8 mouse cellular contexts compared by ENCODE assay signal in the genomic region with DNA sequence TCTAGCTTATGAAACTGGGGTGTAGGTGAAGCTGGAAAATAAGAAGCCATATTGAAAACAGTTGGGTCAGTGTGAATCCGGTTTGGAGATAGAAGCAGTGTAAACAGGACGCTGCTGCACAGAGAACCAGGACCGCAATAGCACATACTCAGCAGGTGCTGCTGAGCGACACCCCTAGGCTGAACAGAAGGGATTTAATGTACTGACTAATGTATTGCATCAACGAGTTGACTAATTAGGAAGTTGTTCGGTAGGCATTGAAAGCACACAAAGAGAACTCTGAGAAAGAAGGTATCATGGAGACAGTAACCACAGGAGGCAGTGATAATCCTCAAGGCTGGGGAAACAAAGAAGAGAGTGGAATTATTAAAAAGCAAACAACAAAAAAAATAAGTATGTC.
DNase-seq lines count a peak whose midpoint lies in the region; ATAC-seq lines count a peak whose summit lies in the region.

No protein-coding gene starts in this region.

- DNase-seq in kidney, postnatal 14 days = no peak
- DNase-seq in embryonic facial prominence, embryonic 10.5 days (ENCODE audit: low spot score) = no peak
- DNase-seq in gastrocnemius, postnatal 10 days = no peak
- DNase-seq in kidney, adult 8-10 months = no peak
- no peak for DNase-seq in layer of hippocampus, postnatal 25 days (ENCODE audit: extremely low spot score in 1 of 2, low spot score in 1 of 2)

- 0 out of 2 replicates have a peak overlapping the region, but pooled peaks have one; percentile 31 for H3K9ac ChIP-seq in kidney, embryonic 16.5 days (replicated peaks; ENCODE audit: low read length)
- H3K9ac ChIP-seq in intestine, embryonic 16.5 days (ENCODE audit: low read depth, low read length) = peak overlapping the region; percentile 56
- no peak overlapping the region for H3K9ac ChIP-seq in neural tube, embryonic 12.5 days

- peak overlapping the region; percentile 46 for H3K4me2 ChIP-seq in kidney, embryonic 16.5 days (replicated peaks; ENCODE audit: low read depth, low read length)
- H3K4me2 ChIP-seq in intestine, embryonic 16.5 days (ENCODE audit: low read depth, low read length) = peak overlapping the region; percentile 40
- peak overlapping the region; percentile 45 for H3K4me2 ChIP-seq in neural tube, embryonic 12.5 days (replicated peaks)

- peak overlapping the region; percentile 38 for H3K4me3 ChIP-seq in kidney, embryonic 16.5 days (ENCODE audit: low read length)
- peak overlapping the region; percentile 49 for H3K4me3 ChIP-seq in embryonic facial prominence, embryonic 10.5 days
- H3K4me3 ChIP-seq in intestine, embryonic 16.5 days (ENCODE audit: low read length) = peak overlapping the region; percentile 32
- H3K4me3 ChIP-seq in neural tube, embryonic 12.5 days = 0 out of 2 replicates have a peak overlapping the region, but pooled peaks have one; percentile 24

- no peaks in the 10 kb centered on the region for H3K36me3 ChIP-seq in kidney, embryonic 16.5 days (ENCODE audit: insufficient read depth, low read length)
- no peaks in the 10 kb centered on the region for H3K36me3 ChIP-seq in embryonic facial prominence, embryonic 10.5 days (replicated peaks)
- no peaks in the 10 kb centered on the region for H3K36me3 ChIP-seq in intestine, embryonic 16.5 days (ENCODE audit: control insufficient read depth, insufficient read depth, low read length)
- H3K36me3 ChIP-seq in neural tube, embryonic 12.5 days = no peaks in the 10 kb centered on the region

- 0 out of 2 replicates have a peak, but pooled peaks have one; percentile 35 for ATAC-seq in kidney, embryonic 16.5 days (ENCODE audit: low FRiP score, low TSS enrichment)
- peak; percentile 40 for ATAC-seq in intestine, embryonic 16.5 days
- ATAC-seq in neural tube, embryonic 12.5 days (ENCODE audit: low FRiP score, low read depth) = peak; percentile 79

- no peak overlapping the region for H3K27ac ChIP-seq in kidney, embryonic 16.5 days (ENCODE audit: low read length)
- H3K27ac ChIP-seq in embryonic facial prominence, embryonic 10.5 days (replicated peaks) = peak overlapping the region; percentile 71
- no peak overlapping the region for H3K27ac ChIP-seq in intestine, embryonic 16.5 days (ENCODE audit: low read length)
- peak overlapping the region; percentile 42; the same call in 1 of the 2 replicates for H3K27ac ChIP-seq in neural tube, embryonic 12.5 days

- no peaks in the 10 kb centered on the region for H3K9me3 ChIP-seq in kidney, embryonic 16.5 days (ENCODE audit: low read length)
- H3K9me3 ChIP-seq in embryonic facial prominence, embryonic 10.5 days = no peaks in the 10 kb centered on the region
- no peaks in the 10 kb centered on the region for H3K9me3 ChIP-seq in intestine, embryonic 16.5 days (ENCODE audit: control insufficient read depth, low read length)
- no peaks in the 10 kb centered on the region for H3K9me3 ChIP-seq in neural tube, embryonic 12.5 days

- 46% methylated on average over 6 of the region's 6 CpGs for WGBS in kidney, embryonic 16.5 days
- 30% methylated on average over 6 of the region's 6 CpGs for WGBS in embryonic facial prominence, embryonic 10.5 days
- WGBS in intestine, embryonic 16.5 days = 36% methylated on average over 6 of the region's 6 CpGs
- 28% methylated on average over 6 of the region's 6 CpGs for WGBS in neural tube, embryonic 12.5 days

- peaks cover 4% of the 10 kb centered on the region; the same call in 1 of the 2 replicates for H3K27me3 ChIP-seq in kidney, embryonic 16.5 days (ENCODE audit: insufficient read depth, low read length)
- peaks cover 12% of the 10 kb centered on the region for H3K27me3 ChIP-seq in embryonic facial prominence, embryonic 10.5 days (replicated peaks; ENCODE audit: low read depth, poor library complexity, severe bottlenecking)
- no peaks in the 10 kb centered on the region for H3K27me3 ChIP-seq in intestine, embryonic 16.5 days (replicated peaks; ENCODE audit: control insufficient read depth, insufficient read depth, low read length)
- no peaks in the 10 kb centered on the region for H3K27me3 ChIP-seq in neural tube, embryonic 12.5 days (replicated peaks)

- no peaks in the 10 kb centered on the region for H3K4me1 ChIP-seq in kidney, embryonic 16.5 days (ENCODE audit: insufficient read depth, low read length)
- H3K4me1 ChIP-seq in embryonic facial prominence, embryonic 10.5 days = 0 out of 2 replicates have a peak, but pooled peaks cover 4% of the 10 kb centered on the region
- no peaks in the 10 kb centered on the region for H3K4me1 ChIP-seq in intestine, embryonic 16.5 days (ENCODE audit: control insufficient read depth, insufficient read depth, low read length)
- no peaks in the 10 kb centered on the region for H3K4me1 ChIP-seq in neural tube, embryonic 12.5 days

Comparison
In these comparisons a context has a peak if more than half of its experiments do, and no peak if none do; other contexts are left out.
1. H3K27ac ChIP-seq: peak in embryonic facial prominence, embryonic 10.5 days (single experiment) and neural tube, embryonic 12.5 days (single experiment); none in kidney, embryonic 16.5 days (single experiment) and intestine, embryonic 16.5 days (single experiment).
2. Peak in every context shown above with its lines, with median percentiles within 50 percentile points of each other: ATAC-seq, H3K4me2 ChIP-seq and H3K4me3 ChIP-seq.